Comparison of ENCODE assay signal across 23 mouse cellular contexts in genomic region chr8:5339953-5340352, GRCm38 (mm10).
DNase-seq lines count a peak whose midpoint lies in the region; ATAC-seq and TF ChIP-seq lines count a peak whose summit lies in the region.
"Had no signal": no experiment of that assay in that cellular context is flagged by ENCODE, and none has a peak within 500 bp of the region (broad histone marks: within the 10 kb centered on the region; RNA-seq: fewer than 3 reads in every experiment).

No protein-coding gene starts in this region.

- no peak overlapping the region for H3K9ac ChIP-seq in embryonic facial prominence, embryonic 14.5 days (ENCODE audit: low read depth, low read length)
- H3K9ac ChIP-seq in stomach, postnatal 0 days (ENCODE audit: low read length), result no peak overlapping the region
- H3K9ac ChIP-seq: embryonic facial prominence, embryonic 13.5 days; forebrain, embryonic 13.5 days; forebrain, embryonic 15.5 days; forebrain, postnatal 0 days had no signal

- no peak overlapping the region for H3K27ac ChIP-seq in embryonic facial prominence, embryonic 14.5 days (replicated peaks; ENCODE audit: low read depth, low read length)
- no peak overlapping the region for H3K27ac ChIP-seq in embryonic facial prominence, embryonic 10.5 days (replicated peaks)
- H3K27ac ChIP-seq in kidney, adult 2 months (ENCODE audit: insufficient read depth, low read depth, low read length), result no peak overlapping the region
- no peak overlapping the region for H3K27ac ChIP-seq in stomach, postnatal 0 days (replicated peaks)
- H3K27ac ChIP-seq: embryonic facial prominence, embryonic 13.5 days; forebrain, embryonic 13.5 days; forebrain, embryonic 15.5 days had no signal

- no peak for TF ChIP-seq EP300 in stomach, postnatal 0 days (optimal IDR thresholded peaks at IDR 0.05)

- TF ChIP-seq POLR2A in kidney, adult 2 months (IDR thresholded peaks at IDR 0.05; ENCODE audit: low read depth, low read length), result no peak

- no peaks in the 10 kb centered on the region for H3K9me3 ChIP-seq in embryonic facial prominence, embryonic 14.5 days (ENCODE audit: control insufficient read depth, low read length)
- H3K9me3 ChIP-seq in embryonic facial prominence, embryonic 10.5 days, result no peaks in the 10 kb centered on the region
- H3K9me3 ChIP-seq in stomach, postnatal 0 days (ENCODE audit: control insufficient read depth, low read length), result no peaks in the 10 kb centered on the region
- H3K9me3 ChIP-seq: embryonic facial prominence, embryonic 13.5 days; forebrain, embryonic 13.5 days; forebrain, embryonic 15.5 days; G1E had no signal

- DNase-seq in embryonic facial prominence, embryonic 14.5 days (ENCODE audit: low spot score), result peak; percentile 7
- DNase-seq in embryonic facial prominence, embryonic 10.5 days (ENCODE audit: low spot score), result no peak
- DNase-seq in Muller cell, postnatal 12 days (ENCODE audit: inconsistent ontology term), result peak; percentile 48
- no peak for DNase-seq in kidney, adult 2 months
- DNase-seq in stomach, postnatal 0 days (ENCODE audit: low spot score), result no peak
- DNase-seq: adrenal gland, adult 8-10 months; adrenal gland, postnatal 14 days; adrenal gland, postnatal 36 days; B cell, adult 2 months; cerebellum, adult 11-12 months; cerebellum, adult 2 months; cerebellum, adult 9-10 months; cerebellum, postnatal 10 days; cerebellum, postnatal 25 days; forebrain, postnatal 0 days had no signal

- no peak for TF ChIP-seq CTCF in kidney, adult 2 months (conservative IDR thresholded peaks at IDR 0.05; ENCODE audit: insufficient read depth, insufficient read length, low read depth, low read length)
- no peak for TF ChIP-seq CTCF in stomach, postnatal 0 days (IDR thresholded peaks at IDR 0.05; ENCODE audit: low read depth)

- no peak overlapping the region for H3K4me2 ChIP-seq in embryonic facial prominence, embryonic 14.5 days (ENCODE audit: low read depth, low read length)
- no peak overlapping the region for H3K4me2 ChIP-seq in stomach, postnatal 0 days (replicated peaks; ENCODE audit: low read depth)
- H3K4me2 ChIP-seq: embryonic facial prominence, embryonic 13.5 days; forebrain, embryonic 13.5 days; forebrain, embryonic 15.5 days had no signal

- no peaks in the 10 kb centered on the region for H3K36me3 ChIP-seq in embryonic facial prominence, embryonic 14.5 days (ENCODE audit: control insufficient read depth, insufficient read depth, low read length)
- H3K36me3 ChIP-seq in embryonic facial prominence, embryonic 10.5 days (replicated peaks), result no peaks in the 10 kb centered on the region
- H3K36me3 ChIP-seq in kidney, adult 2 months (ENCODE audit: control insufficient read depth, insufficient read depth, low read length), result no peaks in the 10 kb centered on the region
- H3K36me3 ChIP-seq in stomach, postnatal 0 days (ENCODE audit: control insufficient read depth, insufficient read depth, low read length), result no peaks in the 10 kb centered on the region
- H3K36me3 ChIP-seq: embryonic facial prominence, embryonic 13.5 days; forebrain, embryonic 15.5 days; G1E had no signal

- H3K4me3 ChIP-seq in embryonic facial prominence, embryonic 14.5 days (ENCODE audit: low read depth, low read length), result no peak overlapping the region
- no peak overlapping the region for H3K4me3 ChIP-seq in embryonic facial prominence, embryonic 10.5 days
- H3K4me3 ChIP-seq in kidney, adult 2 months (ENCODE audit: insufficient read depth, low read depth, low read length), result no peak overlapping the region
- H3K4me3 ChIP-seq in stomach, postnatal 0 days (ENCODE audit: low read depth, low read length), result no peak overlapping the region
- H3K4me3 ChIP-seq: embryonic facial prominence, embryonic 13.5 days; forebrain, embryonic 13.5 days; forebrain, embryonic 15.5 days had no signal

- no peaks in the 10 kb centered on the region for H3K27me3 ChIP-seq in embryonic facial prominence, embryonic 14.5 days (replicated peaks; ENCODE audit: control insufficient read depth, insufficient read depth, low read length)
- H3K27me3 ChIP-seq in embryonic facial prominence, embryonic 10.5 days (replicated peaks; ENCODE audit: low read depth, poor library complexity, severe bottlenecking), result no peaks in the 10 kb centered on the region
- no peaks in the 10 kb centered on the region for H3K27me3 ChIP-seq in kidney, adult 2 months (replicated peaks; ENCODE audit: control insufficient read depth, insufficient read depth, low read length)
- H3K27me3 ChIP-seq in stomach, postnatal 0 days (ENCODE audit: control insufficient read depth, insufficient read depth, low read length), result no peaks in the 10 kb centered on the region
- H3K27me3 ChIP-seq: CH12.LX; embryonic facial prominence, embryonic 13.5 days; forebrain, embryonic 13.5 days; forebrain, embryonic 15.5 days; Patski had no signal

- no peaks in the 10 kb centered on the region for H3K4me1 ChIP-seq in embryonic facial prominence, embryonic 14.5 days (ENCODE audit: control insufficient read depth, insufficient read depth, low read length)
- no peaks in the 10 kb centered on the region for H3K4me1 ChIP-seq in embryonic facial prominence, embryonic 10.5 days
- no peaks in the 10 kb centered on the region for H3K4me1 ChIP-seq in kidney, adult 2 months (ENCODE audit: control insufficient read depth, insufficient read depth, low read length)
- H3K4me1 ChIP-seq in stomach, postnatal 0 days (replicated peaks; ENCODE audit: control insufficient read depth, insufficient read depth), result no peaks in the 10 kb centered on the region
- H3K4me1 ChIP-seq: embryonic facial prominence, embryonic 13.5 days; forebrain, embryonic 13.5 days; forebrain, embryonic 15.5 days had no signal

- ATAC-seq in embryonic facial prominence, embryonic 14.5 days (ENCODE audit: low read depth), result no peak
- ATAC-seq in stomach, postnatal 0 days (ENCODE audit: low FRiP score, low TSS enrichment), result no peak
- ATAC-seq: activated CD4-positive, CD25-positive, alpha-beta regulatory T cell, adult 4 months; CD4-positive, CD25-positive, alpha-beta regulatory T cell, adult 4 months; forebrain, embryonic 13.5 days; forebrain, embryonic 15.5 days; forebrain, postnatal 0 days; Patski had no signal

Comparison
In these comparisons a context has a peak if more than half of its experiments do, and no peak if none do; other contexts are left out.
1. DNase-seq: peak in embryonic facial prominence, embryonic 14.5 days (single experiment) and Muller cell, postnatal 12 days (single experiment); none in embryonic facial prominence, embryonic 10.5 days (single experiment), kidney, adult 2 months (single experiment) and stomach, postnatal 0 days (single experiment).